Comparison of ENCODE assay signal across 9 mouse cellular contexts in genomic region chr10:58713855-58714788, GRCm38 (mm10). TPM values are rescaled to one million over a fixed set of nuclear protein-coding genes. Genes with fewer than 3 reads are reported as not detected.
DNase-seq lines count a peak whose midpoint lies in the region; ATAC-seq and TF ChIP-seq lines count a peak whose summit lies in the region.
"Had no signal": no experiment of that assay in that cellular context is flagged by ENCODE, and none has a peak within 500 bp of the region (broad histone marks: within the 10 kb centered on the region; RNA-seq: fewer than 3 reads in every experiment).

No protein-coding gene starts in this region.

- H3K27me3 ChIP-seq in heart, embryonic 11.5 days (ENCODE audit: control insufficient read depth, insufficient read depth, low read length) = no peaks in the 10 kb centered on the region
- H3K27me3 ChIP-seq in heart, embryonic 16.5 days (ENCODE audit: control insufficient read depth, insufficient read depth, low read length) = no peaks in the 10 kb centered on the region
- no peaks in the 10 kb centered on the region for H3K27me3 ChIP-seq in limb, embryonic 14.5 days (ENCODE audit: control insufficient read depth, insufficient read depth, low read length)

- no peak overlapping the region for H3K27ac ChIP-seq in heart, embryonic 11.5 days (ENCODE audit: low read depth, low read length)
- H3K27ac ChIP-seq in heart, embryonic 16.5 days (ENCODE audit: low read length) = no peak overlapping the region
- H3K27ac ChIP-seq in limb, embryonic 14.5 days (replicated peaks; ENCODE audit: low read depth, low read length) = no peak overlapping the region

- H3K36me3 ChIP-seq in heart, embryonic 11.5 days (ENCODE audit: control insufficient read depth, insufficient read depth, low read length) = no peaks in the 10 kb centered on the region
- no peaks in the 10 kb centered on the region for H3K36me3 ChIP-seq in heart, embryonic 16.5 days (ENCODE audit: control insufficient read depth, insufficient read depth)
- no peaks in the 10 kb centered on the region for H3K36me3 ChIP-seq in limb, embryonic 14.5 days (ENCODE audit: control insufficient read depth, insufficient read depth, low read length)

- H3K9ac ChIP-seq in heart, embryonic 11.5 days (ENCODE audit: low read depth, low read length) = 0 out of 2 replicates have a peak overlapping the region, but pooled peaks have one; percentile 22
- peak overlapping the region; percentile 31; the same call in 1 of the 2 replicates for H3K9ac ChIP-seq in heart, embryonic 16.5 days (ENCODE audit: low read length)
- H3K9ac ChIP-seq in limb, embryonic 14.5 days (ENCODE audit: low read depth, low read length, severe bottlenecking) = 0 out of 2 replicates have a peak overlapping the region, but pooled peaks have one; percentile 16

- WGBS in heart, embryonic 11.5 days (ENCODE audit: insufficient replicate concordance) = 32% methylated on average over 24 of the region's 24 CpGs
- WGBS in heart, embryonic 16.5 days = 22% methylated on average over 24 of the region's 24 CpGs
- 23% methylated on average over 24 of the region's 24 CpGs for WGBS in limb, embryonic 14.5 days

- H3K4me2 ChIP-seq in heart, embryonic 11.5 days = peak overlapping the region; percentile 53
- H3K4me2 ChIP-seq in heart, embryonic 16.5 days (ENCODE audit: low read depth, low read length) = peak overlapping the region; percentile 64
- H3K4me2 ChIP-seq in limb, embryonic 14.5 days (replicated peaks; ENCODE audit: low read depth, low read length, severe bottlenecking) = peak overlapping the region; percentile 43

- 0 out of 2 replicates have a peak, but pooled peaks cover 2% of the 10 kb centered on the region for H3K4me1 ChIP-seq in heart, embryonic 11.5 days (ENCODE audit: control insufficient read depth, insufficient read depth, low read length)
- H3K4me1 ChIP-seq in heart, embryonic 16.5 days (ENCODE audit: control insufficient read depth, insufficient read depth, low read length) = peaks cover 2% of the 10 kb centered on the region; the same call in 1 of the 2 replicates
- H3K4me1 ChIP-seq in limb, embryonic 14.5 days (ENCODE audit: control insufficient read depth, insufficient read depth, low read length) = no peaks in the 10 kb centered on the region

- no peak for TF ChIP-seq POLR2A in limb, embryonic 14.5 days (IDR thresholded peaks at IDR 0.05; ENCODE audit: borderline replicate concordance, extremely low read depth, insufficient read depth, insufficient read length)

- DNase-seq in heart, postnatal 25 days (ENCODE audit: low spot score) = no peak
- peak; percentile 14 for DNase-seq in brain, adult 2 months (ENCODE audit: low read depth, low spot score)
- no peak for DNase-seq in limb, embryonic 14.5 days (ENCODE audit: low spot score)
- DNase-seq in gastrocnemius, adult 18-20 months (ENCODE audit: low spot score) = no peak

- H3K9me3 ChIP-seq in heart, embryonic 11.5 days (replicated peaks; ENCODE audit: control insufficient read depth, low read length) = no peaks in the 10 kb centered on the region
- H3K9me3 ChIP-seq in heart, embryonic 16.5 days (replicated peaks; ENCODE audit: control insufficient read depth, low read length) = no peaks in the 10 kb centered on the region
- H3K9me3 ChIP-seq in limb, embryonic 14.5 days (ENCODE audit: control insufficient read depth, low read length) = no peaks in the 10 kb centered on the region

- H3K4me3 ChIP-seq in heart, embryonic 11.5 days (ENCODE audit: low read depth, low read length) = peak overlapping the region; percentile 25
- H3K4me3 ChIP-seq in heart, embryonic 16.5 days (ENCODE audit: low read length) = peak overlapping the region; percentile 43
- H3K4me3 ChIP-seq in limb, embryonic 14.5 days (replicated peaks; ENCODE audit: low read length) = peak overlapping the region; percentile 25

- intact Hi-C loops in heart, postnatal 25 days (cut with DNase I) = no loop called here

- ATAC-seq in heart, embryonic 11.5 days (replicated peaks; ENCODE audit: insufficient number of reproducible peaks, low FRiP score, low TSS enrichment) = peak; percentile 57; the same call in 1 of the 2 replicates
- ATAC-seq in heart, embryonic 16.5 days (replicated peaks; ENCODE audit: extremely low read depth, insufficient read depth, low FRiP score) = 0 out of 2 replicates have a peak, but pooled peaks have one; percentile 32
- ATAC-seq in limb, embryonic 14.5 days (ENCODE audit: low FRiP score, low read depth) = no peak
- ATAC-seq in neutrophil, adult 5-6 weeks (ENCODE audit: extremely low read depth, insufficient number of reproducible peaks, low FRiP score, poor library complexity, severe bottlenecking) = 0 out of 2 replicates have a peak, but pooled peaks have one; percentile 16
- ATAC-seq in erythroblast, adult 5-6 weeks (replicated peaks; ENCODE audit: low FRiP score, poor library complexity, severe bottlenecking) = no peak

RNA-seq across cellular contexts. Expression of gene Gm17542, which starts 3.9 kb away (rescaled TPM):
- not detected in 2 replicates for polyA plus RNA-seq in heart, embryonic 11.5 days (2014; fragmentation: Nextera tagmentation; extraction: Ambion mirVana)
- not detected for total RNA-seq in heart, postnatal 25 days (2021)
- polyA plus RNA-seq in heart, embryonic 16.5 days (2015; fragmentation: Nextera tagmentation; extraction: Ambion mirVana) = not detected in 2 replicates
- polyA plus RNA-seq in limb, embryonic 14.5 days (2012; rRNA removed) = not detected in 2 replicates
- polyA plus RNA-seq in limb, embryonic 14.5 days (2014; fragmentation: Nextera tagmentation; extraction: Ambion mirVana) = not detected in 2 replicates
- not detected in 2 replicates for total RNA-seq in neutrophil, adult 5-6 weeks (2017)
- total RNA-seq in erythroblast, adult 5-6 weeks (2015; ENCODE audit: low replicate concordance) = not detected in 2 replicates
- total RNA-seq in erythroblast, adult 5-6 weeks (2017; ENCODE audit: low replicate concordance) = not detected in 2 replicates
- total RNA-seq in gastrocnemius, adult 18-20 months (2021) = not detected
- total RNA-seq: left cerebral cortex, adult 18-20 months had no signal

RNA-seq across cellular contexts. Expression of gene Edar, which starts 38.7 kb away (rescaled TPM):
- polyA plus RNA-seq in heart, embryonic 11.5 days (2014; fragmentation: Nextera tagmentation; extraction: Ambion mirVana) = 0.13 TPM in 1 of 2 replicates, not detected in the other
- total RNA-seq in heart, postnatal 25 days (2021) = under 1 TPM; 0.47 to 0.56 TPM
- 0.16 and 0.21 TPM in 2 replicates for polyA plus RNA-seq in heart, embryonic 16.5 days (2015; fragmentation: Nextera tagmentation; extraction: Ambion mirVana)
- polyA plus RNA-seq in limb, embryonic 14.5 days (2012; rRNA removed) = 2.2 and 2.3 TPM in 2 replicates
- 2.3 and 2.8 TPM in 2 replicates for polyA plus RNA-seq in limb, embryonic 14.5 days (2014; fragmentation: Nextera tagmentation; extraction: Ambion mirVana)
- not detected in 2 replicates for total RNA-seq in neutrophil, adult 5-6 weeks (2017)
- total RNA-seq in erythroblast, adult 5-6 weeks (2015; ENCODE audit: low replicate concordance) = not detected in 2 replicates
- total RNA-seq in erythroblast, adult 5-6 weeks (2017; ENCODE audit: low replicate concordance) = not detected in 2 replicates
- total RNA-seq in gastrocnemius, adult 18-20 months (2021) = under 1 TPM in 1 of 2 experiments, not detected in 1; 0.14 TPM

Comparison
In these comparisons a context has a peak if more than half of its experiments do, and no peak if none do; other contexts are left out.
1. ATAC-seq: peak in heart, embryonic 11.5 days (single experiment), heart, embryonic 16.5 days (single experiment) and neutrophil, adult 5-6 weeks (single experiment); none in limb, embryonic 14.5 days (single experiment) and erythroblast, adult 5-6 weeks (single experiment).
2. Peak in every context shown above with its lines, with median percentiles within 50 percentile points of each other: H3K4me2 ChIP-seq, H3K4me3 ChIP-seq and H3K9ac ChIP-seq.